Mouse (Mus musculus) midbrain, embryonic 14.5 days (tissue): Measurements from ENCODE around the gene Hs3st3b1. TPM values are rescaled to one million over a fixed set of nuclear protein-coding genes. Genes with fewer than 3 reads are reported as not detected.

Source experiments
- ATAC-seq: fragments of 200-750 bp; cut with Nextera tagmentation; 2 replicates; pipeline ENCODE4 v1.8.0; 2017; ENCODE audit warnings: moderate number of reproducible peaks, moderate library complexity; ENCODE audit not compliant: low FRiP score, low TSS enrichment
- DNase-seq: peaks from one replicate; pipeline ENCODE4 v3.0.0-alpha.2; 2015
- H3K27ac ChIP-seq: fragments of 300-500 bp; sonication (generic); replicated peaks from 2 replicates; pipeline ENCODE4 v1.5.1; 2014; ENCODE audit warnings: mild to moderate bottlenecking, low read depth, low read length, moderate library complexity
- H3K27me3 ChIP-seq: fragments of 300-500 bp; sonication (generic); 2 replicates; pipeline ENCODE4 v1.6.1; 2014; ENCODE audit warnings: low read length, control low read depth, mixed read lengths; ENCODE audit not compliant: control insufficient read depth, insufficient read depth
- H3K36me3 ChIP-seq: fragments of 300-500 bp; sonication (generic); 2 replicates; pipeline ENCODE4 v1.6.1; 2014; ENCODE audit warnings: low read length, control low read depth; ENCODE audit not compliant: control insufficient read depth, insufficient read depth
- H3K4me1 ChIP-seq: fragments of 300-500 bp; sonication (generic); 2 replicates; pipeline ENCODE4 v1.6.1; 2014; ENCODE audit warnings: mild to moderate bottlenecking, antibody characterized with exemption, low read length, control low read depth; ENCODE audit not compliant: control insufficient read depth, insufficient read depth
- H3K4me2 ChIP-seq: fragments of 300-500 bp; sonication (generic); 2 replicates; pipeline ENCODE4 v1.6.1; 2014; ENCODE audit warnings: mild to moderate bottlenecking, low read length, moderate library complexity
- H3K4me3 ChIP-seq: fragments of 300-500 bp; sonication (generic); replicated peaks from 2 replicates; pipeline ENCODE4 v1.5.1; 2014; ENCODE audit warnings: low read depth, low read length
- H3K9ac ChIP-seq: fragments of 300-500 bp; sonication (generic); replicated peaks from 2 replicates; pipeline ENCODE4 v1.6.1; 2014; ENCODE audit warnings: mild to moderate bottlenecking, low read length, moderate library complexity
- H3K9me3 ChIP-seq: fragments of 300-500 bp; sonication (generic); 2 replicates; pipeline ENCODE4 v1.6.1; 2016; ENCODE audit warnings: low read length, control low read depth, mixed read lengths; ENCODE audit not compliant: control insufficient read depth
- WGBS: fragments of 180-500 bp; shearing (Covaris S2); extraction: QIAGEN DNeasy Blood & Tissue Kit; methylation state at CpG from one replicate; pipeline ENCODE4 v1.1.7; 2014; 5-methylcytosine and 5-hydroxymethylcytosine counted together
- polyA plus RNA-seq: library from polyadenylated mRNA; unstranded; fragments of >200 nt; fragmentation: Nextera tagmentation; extraction: Ambion mirVana; gene quantifications from 2 replicates; pipeline ENCODE4 v1.2.1, GENCODE M21; 2014

Gene Hs3st3b1
- polyA plus RNA-seq = 12.6 and 18.0 TPM in 2 replicates

- peak; percentile 97 for DNase-seq
- peak within 1 kb of the TSS; percentile 91 for H3K4me2 ChIP-seq
- no peaks in the 10 kb centered on the region for H3K36me3 ChIP-seq
- peak; percentile 92 for ATAC-seq
- peak within 1 kb of the TSS; percentile 72 for H3K27ac ChIP-seq
- H3K4me3 ChIP-seq = peak within 1 kb of the TSS; percentile 65
- H3K4me1 ChIP-seq = peaks cover 17% of the 10 kb centered on the region; the same call in 1 of the 2 replicates
- under 1% methylated on average over 43 of the region's 43 CpGs for WGBS
- H3K9me3 ChIP-seq = no peaks in the 10 kb centered on the region
- peak within 1 kb of the TSS; percentile 67 for H3K9ac ChIP-seq
- peaks cover 46% of the 10 kb centered on the region; the same call in 1 of the 2 replicates for H3K27me3 ChIP-seq
Measured at GRCm38 (mm10) chr11:63922091-63922621, at the start of gene Hs3st3b1. TSS of gene Hs3st3b1 (minus strand) at chr11:63922290.

- H3K4me3 ChIP-seq = no peak overlapping the region
- DNase-seq = no peak
- no peaks in the 10 kb centered on the region for H3K27me3 ChIP-seq
- no peak overlapping the region for H3K27ac ChIP-seq
- peaks cover 19% of the 10 kb centered on the region; the same call in 1 of the 2 replicates for H3K4me1 ChIP-seq
- no peak overlapping the region for H3K4me2 ChIP-seq
- no peaks in the 10 kb centered on the region for H3K36me3 ChIP-seq
- 96% methylated on average over 9 of the region's 9 CpGs for WGBS
- no peak for ATAC-seq
- H3K9ac ChIP-seq = no peak overlapping the region
- H3K9me3 ChIP-seq = no peaks in the 10 kb centered on the region
Measured at GRCm38 (mm10) chr11:63971462-63971861, 49.4 kb upstream of the Hs3st3b1 start.

GRCm38 (mm10) chr11:63970818-63971217, 48.7 kb upstream of the Hs3st3b1 start:
- WGBS = 95% methylated on average over 6 of the region's 6 CpGs
- Histone ChIP-seq H3K27ac (no peak overlapping the region), H3K4me2 (no peak overlapping the region), H3K9me3 (no peaks in the 10 kb centered on the region), H3K4me1 (peaks cover 19% of the 10 kb centered on the region; the same call in 1 of the 2 replicates), H3K36me3 (no peaks in the 10 kb centered on the region), H3K4me3 (no peak overlapping the region), H3K27me3 (no peaks in the 10 kb centered on the region), H3K9ac (no peak overlapping the region)
- ATAC-seq = no peak
- DNase-seq = no peak

GRCm38 (mm10) chr11:63969205-63969910, 47.3 kb upstream of the Hs3st3b1 start:
- DNase-seq (peak; percentile 71), ATAC-seq (peak; percentile 63; the same call in 1 of the 2 replicates)
- Histone ChIP-seq H3K4me2 (no peak overlapping the region), H3K4me1 (peaks cover 19% of the 10 kb centered on the region; the same call in 1 of the 2 replicates), H3K9ac (0 out of 2 replicates have a peak overlapping the region, but pooled peaks have one; percentile 3), H3K4me3 (no peak overlapping the region), H3K36me3 (no peaks in the 10 kb centered on the region), H3K9me3 (no peaks in the 10 kb centered on the region), H3K27ac (peak overlapping the region; percentile 78), H3K27me3 (no peaks in the 10 kb centered on the region)
- 10% methylated on average over 11 of the region's 11 CpGs for WGBS

- 23% methylated on average over 3 of the region's 3 CpGs for WGBS
- no peaks in the 10 kb centered on the region for H3K27me3 ChIP-seq
Measured at GRCm38 (mm10) chr11:63968388-63969035, 46.4 kb upstream of the Hs3st3b1 start.

GRCm38 (mm10) chr11:63967641-63968387, 45.7 kb upstream of the Hs3st3b1 start:
- peaks cover 5% of the 10 kb centered on the region; the same call in 1 of the 2 replicates for H3K36me3 ChIP-seq

More at GRCm38 (mm10) chr11:63968388-63969035, 46.4 kb upstream of the Hs3st3b1 start:
- peak overlapping the region; percentile 78 for H3K27ac ChIP-seq
- no peaks in the 10 kb centered on the region for H3K9me3 ChIP-seq
- no peak overlapping the region for H3K4me2 ChIP-seq
- H3K4me3 ChIP-seq = no peak overlapping the region
- H3K9ac ChIP-seq = 0 out of 2 replicates have a peak overlapping the region, but pooled peaks have one; percentile 3
- H3K4me1 ChIP-seq = peaks cover 19% of the 10 kb centered on the region; the same call in 1 of the 2 replicates
- DNase-seq (peak; percentile 43), ATAC-seq (no peak)
- peaks cover 1% of the 10 kb centered on the region; the same call in 1 of the 2 replicates for H3K36me3 ChIP-seq

GRCm38 (mm10) chr11:63965437-63965836, 43.3 kb upstream of the Hs3st3b1 start:
- Histone ChIP-seq H3K9me3 (no peaks in the 10 kb centered on the region), H3K27ac (no peak overlapping the region), H3K9ac (no peak overlapping the region), H3K36me3 (peaks cover 5% of the 10 kb centered on the region; the same call in 1 of the 2 replicates), H3K4me1 (peaks cover 19% of the 10 kb centered on the region; the same call in 1 of the 2 replicates), H3K27me3 (no peaks in the 10 kb centered on the region), H3K4me2 (no peak overlapping the region), H3K4me3 (no peak overlapping the region)
- ATAC-seq = no peak
- 78% methylated on average over 5 of the region's 5 CpGs for WGBS
- no peak for DNase-seq

More at GRCm38 (mm10) chr11:63967641-63968387, 45.7 kb upstream of the Hs3st3b1 start:
- no peak overlapping the region for H3K4me2 ChIP-seq
- no peak overlapping the region for H3K4me3 ChIP-seq
- DNase-seq (no peak), ATAC-seq (no peak)
- no peaks in the 10 kb centered on the region for H3K9me3 ChIP-seq
- H3K9ac ChIP-seq = no peak overlapping the region
- 86% methylated on average over 9 of the region's 9 CpGs for WGBS
- no peaks in the 10 kb centered on the region for H3K27me3 ChIP-seq
- H3K27ac ChIP-seq = no peak overlapping the region
- peaks cover 19% of the 10 kb centered on the region; the same call in 1 of the 2 replicates for H3K4me1 ChIP-seq

GRCm38 (mm10) chr11:63957207-63957606, 35.1 kb upstream of the Hs3st3b1 start:
- Histone ChIP-seq H3K36me3 (no peaks in the 10 kb centered on the region), H3K4me1 (peaks cover 10% of the 10 kb centered on the region), H3K27ac (no peak overlapping the region), H3K9me3 (no peaks in the 10 kb centered on the region), H3K4me2 (no peak overlapping the region), H3K27me3 (no peaks in the 10 kb centered on the region; the same call in 1 of the 2 replicates), H3K4me3 (no peak overlapping the region), H3K9ac (no peak overlapping the region)
- ATAC-seq (no peak), DNase-seq (no peak)
- WGBS = 41% methylated on average over 4 of the region's 4 CpGs
